Mouse (Mus musculus) midbrain, embryonic 14.5 days (tissue): ENCODE measurements around the gene Fam107a. TPM values are rescaled to one million over a fixed set of nuclear protein-coding genes. Genes with fewer than 3 reads are reported as not detected.

Experiments used
- ATAC-seq: fragments of 200-750 bp; cut with Nextera tagmentation; 2 replicates; pipeline ENCODE4 v1.8.0; 2017; ENCODE audit warnings: moderate number of reproducible peaks, moderate library complexity; ENCODE audit not compliant: low FRiP score, low TSS enrichment
- DNase-seq: peaks from one replicate; pipeline ENCODE4 v3.0.0-alpha.2; 2015
- H3K27ac ChIP-seq: fragments of 300-500 bp; sonication (generic); replicated peaks from 2 replicates; pipeline ENCODE4 v1.5.1; 2014; ENCODE audit warnings: mild to moderate bottlenecking, low read depth, low read length, moderate library complexity
- H3K27me3 ChIP-seq: fragments of 300-500 bp; sonication (generic); 2 replicates; pipeline ENCODE4 v1.6.1; 2014; ENCODE audit warnings: low read length, control low read depth, mixed read lengths; ENCODE audit not compliant: control insufficient read depth, insufficient read depth
- H3K36me3 ChIP-seq: fragments of 300-500 bp; sonication (generic); 2 replicates; pipeline ENCODE4 v1.6.1; 2014; ENCODE audit warnings: low read length, control low read depth; ENCODE audit not compliant: control insufficient read depth, insufficient read depth
- H3K4me1 ChIP-seq: fragments of 300-500 bp; sonication (generic); 2 replicates; pipeline ENCODE4 v1.6.1; 2014; ENCODE audit warnings: mild to moderate bottlenecking, antibody characterized with exemption, low read length, control low read depth; ENCODE audit not compliant: control insufficient read depth, insufficient read depth
- H3K4me2 ChIP-seq: fragments of 300-500 bp; sonication (generic); 2 replicates; pipeline ENCODE4 v1.6.1; 2014; ENCODE audit warnings: mild to moderate bottlenecking, low read length, moderate library complexity
- H3K4me3 ChIP-seq: fragments of 300-500 bp; sonication (generic); replicated peaks from 2 replicates; pipeline ENCODE4 v1.5.1; 2014; ENCODE audit warnings: low read depth, low read length
- H3K9ac ChIP-seq: fragments of 300-500 bp; sonication (generic); replicated peaks from 2 replicates; pipeline ENCODE4 v1.6.1; 2014; ENCODE audit warnings: mild to moderate bottlenecking, low read length, moderate library complexity
- H3K9me3 ChIP-seq: fragments of 300-500 bp; sonication (generic); 2 replicates; pipeline ENCODE4 v1.6.1; 2016; ENCODE audit warnings: low read length, control low read depth, mixed read lengths; ENCODE audit not compliant: control insufficient read depth
- WGBS: fragments of 180-500 bp; shearing (Covaris S2); extraction: QIAGEN DNeasy Blood & Tissue Kit; methylation state at CpG from one replicate; pipeline ENCODE4 v1.1.7; 2014; 5-methylcytosine and 5-hydroxymethylcytosine counted together
- polyA plus RNA-seq: library from polyadenylated mRNA; unstranded; fragments of >200 nt; fragmentation: Nextera tagmentation; extraction: Ambion mirVana; gene quantifications from 2 replicates; pipeline ENCODE4 v1.2.1, GENCODE M21; 2014

The Fam107a gene
- 0.08 TPM in 2 replicates for polyA plus RNA-seq

DNA sequence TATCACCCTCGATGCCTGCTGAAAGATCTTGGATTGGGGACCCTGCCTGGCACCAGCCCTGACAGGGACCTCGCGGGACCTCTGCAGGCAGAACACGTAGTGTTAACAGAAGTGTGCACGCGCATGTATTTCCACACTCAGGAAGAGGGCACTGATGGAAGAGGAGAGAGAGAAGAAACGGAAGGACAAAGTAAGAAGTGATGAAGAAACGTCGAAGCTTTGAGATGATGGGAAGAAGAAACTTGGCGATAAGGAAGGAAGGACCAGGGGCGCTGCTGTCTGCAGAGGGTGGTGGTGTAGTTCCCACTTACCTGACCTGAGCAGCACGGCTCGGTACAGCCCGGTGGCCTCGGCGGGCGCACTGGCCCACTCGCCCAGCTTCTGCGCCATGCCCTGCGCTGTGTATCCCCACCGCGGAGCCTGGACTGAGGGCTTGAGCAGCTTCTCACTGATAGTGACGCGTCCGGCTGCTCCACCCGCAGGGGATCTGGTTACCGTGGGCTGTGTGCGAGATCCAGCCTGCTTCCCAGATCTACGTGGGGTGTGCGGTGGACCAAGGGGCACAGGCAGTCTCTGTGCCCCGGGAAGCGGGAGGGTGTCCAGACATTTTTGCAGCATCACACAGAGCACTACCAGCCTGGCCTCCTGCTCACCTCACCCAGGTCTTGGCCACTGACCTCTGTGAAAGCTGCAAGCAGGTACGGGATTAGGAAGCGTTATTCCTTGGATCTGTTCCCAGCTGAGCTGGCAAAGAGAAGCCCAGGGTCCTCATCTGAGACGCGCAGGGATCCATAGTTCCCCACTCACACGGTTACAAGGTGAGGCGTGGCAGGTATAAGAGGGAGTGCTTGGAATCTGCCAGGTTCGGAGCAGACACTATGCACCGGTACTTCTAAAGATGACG is at the start of gene Fam107a:
Fam107a (minus strand) TSS at position 830 of the 904 bp plus-strand sequence.
- peak; percentile 49 for DNase-seq

DNA sequence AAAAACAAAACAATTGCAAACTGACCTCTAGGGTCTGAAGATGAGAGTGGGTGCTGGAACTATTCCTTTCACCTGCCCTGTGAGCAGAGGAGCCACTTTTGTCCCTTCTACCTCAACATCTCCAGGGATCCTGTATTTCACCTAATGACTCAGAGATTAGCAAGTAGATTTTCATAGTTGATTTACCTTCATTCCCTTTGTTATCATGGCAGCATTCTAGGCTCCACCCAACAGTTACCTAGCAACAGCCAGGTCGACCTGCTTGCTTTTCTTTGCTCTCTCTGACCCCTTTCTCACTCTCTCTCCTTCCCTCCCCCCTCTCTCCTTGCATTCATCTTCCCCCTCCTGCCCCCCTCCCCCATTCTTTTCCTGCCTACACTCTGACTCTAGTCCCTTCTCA is 49.3 kb upstream of the Fam107a start:
- peak; percentile 27 for DNase-seq
- Histone ChIP-seq H3K4me3 (no peak overlapping the region), H3K9me3 (no peaks in the 10 kb centered on the region), H3K36me3 (no peaks in the 10 kb centered on the region), H3K4me1 (peaks cover 11% of the 10 kb centered on the region; the same call in 1 of the 2 replicates), H3K9ac (no peak overlapping the region), H3K27me3 (no peaks in the 10 kb centered on the region), H3K27ac (no peak overlapping the region), H3K4me2 (no peak overlapping the region)
- WGBS: 4% methylated on average over 1 of the region's 1 CpGs
- no peak for ATAC-seq

More for the DNA sequence above, at the start of gene Fam107a:
- Histone ChIP-seq H3K27me3 (peaks cover 27% of the 10 kb centered on the region), H3K27ac (no peak within 1 kb of the TSS), H3K36me3 (no peaks in the 10 kb centered on the region), H3K9me3 (no peaks in the 10 kb centered on the region), H3K4me3 (peak within 1 kb of the TSS; percentile 27), H3K9ac (peak within 1 kb of the TSS; percentile 32; the same call in 1 of the 2 replicates), H3K4me2 (peak within 1 kb of the TSS; percentile 56), H3K4me1 (no peaks in the 10 kb centered on the region)
- WGBS: 11% methylated on average over 41 of the region's 41 CpGs
- no peak for ATAC-seq

DNA sequence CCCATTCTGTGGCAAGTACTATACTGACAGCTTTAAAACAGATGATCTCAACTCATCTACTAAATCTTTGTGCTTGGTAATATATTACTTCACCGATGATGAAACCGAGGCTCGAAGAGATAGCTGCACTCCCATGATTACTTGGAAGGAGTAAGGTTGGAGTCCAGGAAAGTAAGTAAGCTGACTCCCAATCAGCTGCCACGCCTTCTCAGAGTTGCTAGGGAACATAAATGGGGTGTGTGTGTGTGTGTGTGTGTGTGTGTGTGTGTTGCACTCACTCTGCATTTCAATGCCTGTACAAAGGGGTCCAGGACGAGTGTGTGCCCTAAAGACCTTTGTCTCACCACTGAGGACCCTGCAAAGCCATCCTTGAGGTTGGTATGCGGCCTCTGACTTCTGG is 48.0 kb upstream of the Fam107a start:
- no peaks in the 10 kb centered on the region for H3K36me3 ChIP-seq
- ATAC-seq: no peak
- no peak overlapping the region for H3K27ac ChIP-seq
- peaks cover 11% of the 10 kb centered on the region; the same call in 1 of the 2 replicates for H3K4me1 ChIP-seq
- WGBS: 68% methylated on average over 6 of the region's 6 CpGs
- no peaks in the 10 kb centered on the region for H3K27me3 ChIP-seq
- no peaks in the 10 kb centered on the region for H3K9me3 ChIP-seq
- no peak overlapping the region for H3K4me3 ChIP-seq
- no peak for DNase-seq
- no peak overlapping the region for H3K4me2 ChIP-seq
- H3K9ac ChIP-seq: no peak overlapping the region

DNA sequence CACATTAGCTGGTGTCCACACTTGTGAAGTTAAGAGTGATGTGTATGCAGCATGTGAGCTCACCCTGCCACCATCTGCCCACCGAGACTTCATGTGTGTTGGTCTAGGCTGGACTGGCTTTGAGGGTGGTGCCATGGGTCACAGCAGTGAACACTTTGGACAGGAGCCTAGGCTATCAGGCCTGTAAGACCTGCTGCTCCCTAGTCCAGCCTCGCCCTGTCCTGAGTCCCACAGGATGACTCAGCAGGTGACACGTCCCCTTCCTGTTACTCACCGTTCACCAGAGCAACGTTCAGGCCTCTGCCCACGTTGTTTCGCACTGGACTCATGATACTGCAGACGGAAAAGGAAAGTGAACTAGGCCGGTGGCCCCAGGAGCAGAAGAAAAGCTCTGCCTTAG is 39.0 kb upstream of the Fam107a start:
- H3K9me3 ChIP-seq: no peaks in the 10 kb centered on the region
- no peaks in the 10 kb centered on the region for H3K27me3 ChIP-seq
- peak; percentile 42; the same call in 1 of the 2 replicates for ATAC-seq
- H3K4me3 ChIP-seq: no peak overlapping the region
- 89% methylated on average over 9 of the region's 9 CpGs for WGBS
- no peak overlapping the region for H3K27ac ChIP-seq
- H3K4me1 ChIP-seq: no peaks in the 10 kb centered on the region
- H3K9ac ChIP-seq: no peak overlapping the region
- H3K4me2 ChIP-seq: no peak overlapping the region
- DNase-seq: no peak
- no peaks in the 10 kb centered on the region for H3K36me3 ChIP-seq

DNA sequence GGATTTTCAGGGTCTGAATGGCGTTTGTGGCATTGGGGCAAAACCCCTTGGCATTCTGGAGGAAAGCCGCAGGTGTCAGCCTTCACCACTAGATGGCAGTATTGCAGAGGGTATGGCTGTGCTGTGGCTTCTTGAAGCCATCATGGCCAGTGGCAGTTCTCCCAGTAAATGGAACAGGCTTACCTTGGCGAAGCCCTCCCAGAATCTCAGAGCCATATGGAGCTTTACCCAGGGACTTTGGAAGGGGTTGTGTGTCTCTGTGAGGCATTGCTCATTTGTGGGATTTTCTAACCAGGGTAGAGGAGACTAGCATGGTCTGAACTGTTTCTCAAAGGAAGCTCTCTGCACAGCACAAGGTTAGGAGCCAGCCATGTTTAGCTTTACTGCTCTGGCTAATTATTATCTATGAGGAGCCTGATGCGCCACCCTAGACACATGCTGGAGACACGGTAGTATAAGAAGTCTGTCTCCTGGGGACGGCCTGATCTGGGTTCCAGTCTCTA is 38.2 kb upstream of the Fam107a start:
- WGBS: 43% methylated on average over 6 of the region's 6 CpGs
- Histone ChIP-seq H3K9me3 (no peaks in the 10 kb centered on the region), H3K4me2 (no peak overlapping the region), H3K27ac (0 out of 2 replicates have a peak overlapping the region, but pooled peaks have one; percentile 26), H3K36me3 (no peaks in the 10 kb centered on the region), H3K9ac (no peak overlapping the region), H3K4me1 (no peaks in the 10 kb centered on the region), H3K27me3 (no peaks in the 10 kb centered on the region), H3K4me3 (no peak overlapping the region)
- ATAC-seq (peak; percentile 65), DNase-seq (peak; percentile 92)

DNA sequence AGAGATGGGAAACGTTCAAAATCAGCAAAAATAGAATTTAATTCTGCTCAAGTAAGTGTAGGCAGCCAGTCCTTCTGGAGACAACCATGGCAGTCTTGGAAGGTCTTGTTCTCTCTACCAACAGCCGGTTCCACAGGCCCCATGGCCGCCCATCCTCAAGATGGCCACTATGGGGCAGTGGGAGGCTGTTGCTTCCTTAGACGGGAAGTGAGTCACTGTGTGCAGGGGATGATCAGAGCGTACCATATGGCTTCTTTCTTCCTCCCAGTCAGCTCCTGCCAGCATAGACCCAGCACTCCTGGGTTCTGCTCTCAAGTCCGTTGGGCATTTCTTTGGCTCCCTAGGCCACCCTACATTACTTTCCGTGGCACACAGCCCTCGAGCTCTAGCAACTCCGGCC is 31.1 kb upstream of the Fam107a start:
- H3K4me2 ChIP-seq: no peak overlapping the region
- no peaks in the 10 kb centered on the region for H3K4me1 ChIP-seq
- no peak overlapping the region for H3K9ac ChIP-seq
- no peaks in the 10 kb centered on the region for H3K27me3 ChIP-seq
- no peak for ATAC-seq
- 70% methylated on average over 9 of the region's 9 CpGs for WGBS
- H3K9me3 ChIP-seq: no peaks in the 10 kb centered on the region
- no peak for DNase-seq
- no peak overlapping the region for H3K4me3 ChIP-seq
- H3K27ac ChIP-seq: no peak overlapping the region
- H3K36me3 ChIP-seq: no peaks in the 10 kb centered on the region

DNA sequence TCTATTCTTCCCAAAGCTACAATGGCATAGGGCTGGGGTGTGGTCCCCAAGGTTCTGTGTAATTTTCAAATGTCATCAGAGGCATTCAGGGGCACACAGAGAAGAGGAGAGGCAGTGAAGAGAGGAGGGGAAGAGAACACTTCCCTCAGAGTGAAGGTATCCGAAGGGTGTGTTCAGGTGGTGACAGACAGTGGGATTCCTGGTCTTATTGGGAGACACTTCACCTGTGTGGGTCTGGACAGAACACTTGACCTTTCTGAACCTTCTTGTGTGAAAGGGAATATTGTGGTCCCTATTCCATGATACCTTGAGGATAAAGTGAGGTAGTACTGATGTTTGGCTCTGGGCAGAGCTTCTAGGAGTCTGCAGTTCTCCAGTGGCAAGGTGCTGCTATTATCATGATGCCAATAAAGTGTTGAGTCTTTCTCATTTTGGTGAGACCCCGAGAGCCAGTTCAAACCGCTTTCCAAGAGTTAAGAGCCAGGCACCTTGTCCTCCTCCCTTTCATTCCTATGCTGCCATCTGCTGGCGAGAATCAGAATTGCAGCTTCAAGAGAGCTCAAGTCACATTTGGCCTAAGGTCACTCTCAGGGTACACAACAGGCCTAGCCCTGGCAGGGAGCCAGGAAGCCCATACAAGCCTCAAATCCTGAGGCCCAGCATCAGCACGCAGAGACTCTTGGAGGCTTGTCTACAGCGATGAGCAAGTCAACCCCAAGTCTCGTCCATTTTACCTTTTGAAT is 28.6 kb upstream of the Fam107a start:
- DNase-seq: peak; percentile 90
- Histone ChIP-seq H3K9me3 (no peaks in the 10 kb centered on the region), H3K36me3 (no peaks in the 10 kb centered on the region), H3K4me1 (no peaks in the 10 kb centered on the region), H3K9ac (no peak overlapping the region), H3K27ac (no peak overlapping the region), H3K4me3 (no peak overlapping the region), H3K4me2 (no peak overlapping the region), H3K27me3 (no peaks in the 10 kb centered on the region)
- 20% methylated on average over 7 of the region's 7 CpGs for WGBS
- peak; percentile 37; the same call in 1 of the 2 replicates for ATAC-seq

DNA sequence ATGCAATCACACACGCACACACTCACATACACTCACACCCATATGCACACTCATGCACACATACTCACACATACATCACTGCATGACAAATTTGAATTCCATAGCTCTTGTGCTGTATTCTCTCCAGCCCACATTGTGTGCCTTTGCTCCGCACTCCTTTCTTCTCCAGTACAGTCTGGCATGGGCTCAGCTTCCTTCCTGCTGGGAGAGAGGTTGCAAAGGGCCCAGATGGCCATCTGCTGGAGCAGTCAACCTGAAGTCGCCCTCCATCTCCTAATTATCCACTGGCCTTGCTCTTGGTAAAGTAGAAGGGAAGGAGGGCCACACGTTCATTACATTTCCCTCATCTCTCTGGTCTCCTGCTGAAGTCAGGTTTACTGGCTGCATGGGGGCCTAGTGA is 27.7 kb upstream of the Fam107a start:
- 69% methylated on average over 4 of the region's 4 CpGs for WGBS
- H3K9ac ChIP-seq: no peak overlapping the region
- no peak overlapping the region for H3K4me3 ChIP-seq
- H3K27ac ChIP-seq: no peak overlapping the region
- no peak for ATAC-seq
- no peaks in the 10 kb centered on the region for H3K27me3 ChIP-seq
- H3K4me1 ChIP-seq: no peaks in the 10 kb centered on the region
- no peak for DNase-seq
- no peaks in the 10 kb centered on the region for H3K36me3 ChIP-seq
- no peak overlapping the region for H3K4me2 ChIP-seq
- no peaks in the 10 kb centered on the region for H3K9me3 ChIP-seq
